Mouse (Mus musculus) cerebral cortex, adult 2 months (tissue): ENCODE data around the gene Bmi1.

Experiments
- WGBS: fragments of 180-500 bp; shearing (Covaris S2); methylation state at CpG from one replicate; pipeline ENCODE4 v1.1.7; 2018; 5-methylcytosine and 5-hydroxymethylcytosine counted together

Gene Bmi1

DNA sequence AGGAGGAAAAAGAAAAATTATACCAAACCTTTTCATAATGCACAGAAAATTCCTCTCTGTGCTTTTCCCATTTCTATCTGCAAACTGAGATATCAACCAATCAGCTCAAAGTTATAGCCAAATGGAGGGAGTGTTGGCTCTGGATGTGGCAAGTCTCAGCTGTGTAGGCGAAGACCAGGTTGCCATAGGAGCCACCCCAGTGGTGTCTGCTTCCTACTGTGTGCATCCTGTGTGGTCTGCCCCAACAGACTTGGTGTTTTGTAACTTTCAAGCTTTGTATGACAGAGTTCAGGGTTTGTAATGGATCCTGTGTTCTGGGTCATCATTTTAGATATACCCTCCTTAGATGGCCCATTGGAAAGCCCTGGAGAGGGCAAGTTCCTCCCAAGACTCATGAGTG lies 47.6 kb downstream of the Bmi1 start:
- WGBS = 97% methylated on average over 1 of the region's 1 CpGs

DNA sequence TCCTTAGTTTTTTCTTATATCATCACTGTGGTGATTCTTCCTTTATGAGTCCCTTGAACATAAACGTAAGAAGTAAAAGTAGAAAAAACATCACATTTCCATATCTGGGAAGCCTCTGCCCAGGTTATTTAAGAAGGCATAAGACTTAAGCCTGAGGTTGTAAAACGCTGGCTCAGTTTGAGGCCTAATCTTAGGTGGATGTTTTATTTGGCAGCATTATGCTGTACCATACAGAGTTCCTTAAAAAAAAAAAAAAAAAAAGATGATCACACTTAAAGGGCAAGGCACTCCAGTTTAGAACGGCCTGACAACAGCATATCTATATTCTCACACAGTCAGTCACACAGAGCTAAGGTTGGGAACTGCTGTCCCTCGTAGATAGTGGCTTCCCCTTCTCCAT lies 49.1 kb downstream of the Bmi1 start:
- WGBS = 79% methylated on average over 4 of the region's 4 CpGs

DNA sequence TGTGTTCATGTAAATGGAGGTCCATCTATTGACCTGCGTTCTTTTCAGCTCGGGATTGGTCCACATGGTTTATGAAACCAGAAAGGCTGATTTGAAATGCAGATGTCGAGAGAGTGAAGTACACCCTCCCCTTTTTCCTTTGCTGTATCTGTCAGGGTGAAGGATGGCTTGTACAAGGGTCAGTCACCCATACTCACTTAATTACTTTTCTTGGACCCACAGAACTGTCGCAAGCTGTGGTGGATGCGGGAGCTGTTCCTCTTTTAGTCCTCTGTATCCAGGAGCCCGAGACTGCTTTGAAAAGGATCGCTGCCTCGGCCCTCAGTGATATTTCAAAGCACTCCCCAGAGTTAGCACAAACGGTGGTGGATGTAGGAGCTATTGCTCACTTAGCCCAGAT lies 54.9 kb downstream of the Bmi1 start:
- 47% methylated on average over 9 of the region's 9 CpGs for WGBS

DNA sequence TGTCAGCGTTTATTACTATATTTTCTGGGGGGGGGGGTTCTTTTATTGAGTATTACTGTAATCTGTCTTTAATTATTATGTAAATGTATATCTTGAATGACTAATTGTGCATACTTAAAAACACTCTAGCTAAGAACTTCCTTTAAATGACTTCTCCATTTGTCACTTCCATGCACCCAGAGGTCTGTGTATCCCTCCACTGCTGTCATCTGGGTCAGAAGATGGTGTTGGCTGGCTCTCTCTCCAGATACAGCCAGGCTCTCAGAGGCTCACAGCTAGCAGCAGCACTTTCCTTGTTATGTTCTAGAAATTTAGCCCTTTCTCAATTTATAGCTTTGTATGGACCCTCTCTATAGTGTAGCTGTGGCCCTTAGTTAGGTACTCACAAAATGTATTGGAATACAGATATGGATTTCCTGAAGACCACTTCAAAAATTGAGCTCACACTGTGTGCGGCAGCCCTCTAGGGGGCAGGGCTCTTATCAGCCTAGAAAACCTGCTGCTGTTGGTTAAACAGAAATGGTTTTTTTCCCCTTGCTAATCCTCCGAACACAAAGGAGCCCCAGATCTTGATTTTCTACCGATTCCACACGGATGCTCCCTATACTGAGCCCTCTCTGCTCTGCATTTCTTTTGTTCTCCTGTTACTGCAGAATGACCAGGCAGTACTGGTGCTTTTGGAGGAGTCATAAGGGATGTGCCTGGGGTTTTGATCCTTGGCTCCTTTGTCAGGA lies 57.7 kb downstream of the Bmi1 start:
- 59% methylated on average over 5 of the region's 5 CpGs for WGBS
